Mouse (Mus musculus): ENCODE results near the gene I830077J02Rik.
"Not testable (repeated sequence)": the region's sequence is repeated elsewhere in the genome, so short reads cannot be mapped to it uniquely, and the experiment has no call there.

Gene I830077J02Rik

DNA sequence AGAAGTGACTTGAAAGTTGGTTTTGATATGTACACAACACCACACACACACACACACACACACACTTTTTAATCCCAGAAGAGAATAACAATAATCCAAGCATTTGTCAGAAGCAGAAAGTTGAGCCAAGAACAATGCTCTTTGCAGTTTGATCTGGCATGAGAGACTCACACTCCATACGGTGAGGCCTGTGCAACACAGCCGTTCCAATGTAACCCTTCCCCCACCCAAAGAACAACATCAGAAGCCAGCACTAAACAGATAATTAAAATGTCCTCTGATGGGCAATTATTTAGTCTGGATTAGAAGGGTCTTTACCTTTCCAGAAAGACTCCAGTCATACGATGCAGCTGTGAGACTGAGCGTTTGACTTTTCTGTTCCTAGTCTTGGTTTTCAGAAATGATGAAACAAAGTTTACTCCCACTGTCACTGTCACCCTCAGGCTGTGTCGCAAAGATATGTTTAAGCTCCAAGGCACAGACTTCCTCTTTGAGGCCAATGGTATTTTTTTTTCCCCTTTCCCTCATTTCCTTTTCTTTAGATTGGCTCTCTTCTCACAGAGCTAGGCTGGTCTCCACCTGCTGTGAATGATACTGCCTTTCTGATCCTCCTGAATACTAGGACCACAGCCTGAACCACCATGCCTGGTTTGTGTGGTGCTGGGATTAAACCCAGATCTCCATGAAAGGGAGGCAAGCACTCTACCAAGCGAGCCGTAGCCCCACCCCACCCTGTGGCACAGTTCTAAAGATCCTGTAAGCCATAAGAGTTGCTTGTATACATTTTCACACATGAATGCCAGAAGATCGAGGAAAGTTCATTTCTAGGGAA, at the start of gene I830077J02Rik:
I830077J02Rik (minus strand) TSS at position 425 of the 832 bp plus-strand sequence.
- no peak for DNase-seq (ENCODE audit: low spot score)

DNA sequence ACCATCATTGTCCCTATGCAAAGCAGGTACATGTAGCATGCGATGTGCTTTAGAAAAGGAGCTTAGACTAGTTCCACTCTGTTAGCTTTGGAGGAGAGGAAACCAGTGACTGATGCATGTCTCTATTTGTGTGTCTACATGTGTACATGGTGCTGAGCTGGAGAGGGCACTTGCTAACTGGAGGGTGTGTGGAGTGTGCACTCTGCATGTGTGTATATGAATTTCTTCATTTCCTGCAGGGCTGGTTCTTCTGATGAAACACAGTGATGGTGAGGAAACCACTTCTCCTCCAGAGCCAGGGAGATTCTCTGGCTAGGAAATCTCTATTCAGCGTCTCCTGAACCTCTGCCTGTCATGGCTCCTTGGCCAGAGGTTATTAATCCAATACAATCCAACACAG, 41.7 kb upstream of the I830077J02Rik start:
- DNase-seq (ENCODE audit: low spot score), result no peak

DNA sequence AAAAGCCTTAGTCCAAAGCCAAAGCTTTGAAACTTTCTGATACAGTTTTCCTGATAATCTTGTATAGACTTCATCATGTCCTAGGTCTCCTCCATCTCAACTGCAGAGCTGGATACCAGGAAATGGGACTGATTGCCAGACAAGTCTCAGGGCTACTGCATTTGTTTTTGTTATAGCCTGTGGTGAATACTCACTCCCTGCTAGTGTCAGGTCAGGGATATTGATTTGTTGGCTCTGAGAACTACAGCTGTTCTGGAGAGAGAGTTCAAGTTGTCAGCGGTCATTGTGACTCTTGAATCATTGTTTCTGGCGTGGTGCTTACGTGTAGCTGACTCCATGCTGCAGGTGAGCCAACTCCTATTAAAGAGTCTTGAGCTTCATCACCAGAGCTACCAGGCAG, 40.9 kb upstream of the I830077J02Rik start, which contains the start of gene Ovgp1:
Ovgp1 (plus strand) TSS at position 301 of the 400 bp plus-strand sequence.
- no peak for DNase-seq (ENCODE audit: low spot score)

DNA sequence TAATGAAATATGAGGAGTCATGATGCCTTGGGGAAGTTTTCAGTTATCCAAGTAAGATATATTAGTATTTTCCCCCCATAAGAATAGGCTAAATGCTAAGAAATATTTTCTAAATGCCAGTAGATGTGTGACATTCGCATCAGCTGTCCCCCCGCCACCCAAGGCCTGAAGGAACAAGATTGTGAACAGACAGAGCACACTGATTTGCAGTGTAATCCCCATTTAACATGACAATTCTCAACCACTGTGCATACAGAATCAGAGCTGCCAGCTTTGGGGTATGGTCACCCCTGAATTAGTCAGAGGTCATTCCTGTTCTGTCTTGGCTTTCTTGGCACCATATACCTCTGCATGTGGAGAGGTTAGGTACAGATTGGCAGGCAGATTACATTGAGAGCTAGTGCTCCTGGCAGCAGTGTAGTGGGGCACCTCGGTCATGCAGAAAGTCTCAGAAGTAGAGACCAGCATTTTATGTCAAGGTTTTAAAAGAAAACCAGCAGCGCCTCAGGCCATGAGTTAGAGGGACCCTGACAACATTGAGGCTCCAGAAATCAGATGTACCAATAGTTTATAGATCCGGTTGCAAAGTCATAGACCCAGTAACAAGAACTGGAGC, 39.5 kb upstream of the I830077J02Rik start:
- DNase-seq (ENCODE audit: low spot score), result no peak

DNA sequence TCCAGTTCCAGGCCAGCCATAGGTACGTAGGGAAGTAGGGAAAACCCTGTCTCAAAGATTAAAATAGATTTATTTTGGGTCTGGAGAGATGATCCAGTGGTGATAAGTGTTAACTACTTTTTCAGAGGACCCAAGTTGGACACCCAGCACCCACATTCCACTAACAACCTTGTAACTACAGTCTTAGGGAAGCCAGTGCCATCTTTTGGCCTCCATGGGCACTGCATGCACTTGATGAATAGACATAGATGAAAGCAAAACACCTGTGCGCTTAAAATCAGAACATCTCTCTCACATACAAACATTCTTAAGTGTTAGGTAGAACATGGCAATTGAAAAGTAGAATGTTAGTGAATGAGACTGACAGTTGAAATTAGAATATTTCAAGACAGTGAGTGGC, 28.2 kb upstream of the I830077J02Rik start:
- no peak for DNase-seq (ENCODE audit: low spot score)

DNA sequence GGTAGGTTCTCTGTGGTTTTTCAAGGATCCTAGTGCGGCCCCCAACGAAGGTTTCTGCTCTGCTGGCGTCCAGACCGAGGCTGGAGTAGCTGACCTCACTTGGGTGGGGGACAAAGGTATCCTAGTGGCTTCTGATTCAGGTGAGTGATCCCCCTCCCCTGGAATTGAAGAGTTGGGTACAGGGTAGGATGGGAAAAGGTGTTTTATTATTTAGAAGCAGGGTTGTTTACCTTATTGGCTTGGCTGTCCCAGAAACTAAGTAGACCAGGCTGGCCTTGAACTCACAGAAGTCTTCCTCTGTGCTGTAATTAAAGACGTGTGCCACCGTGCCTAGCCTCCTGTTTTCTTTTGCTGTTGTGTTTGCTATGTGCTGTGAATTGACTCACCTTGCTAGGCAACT, 27.5 kb upstream of the I830077J02Rik start, which contains the start of gene Atp5f1:
Atp5f1 (minus strand) TSS at position 101 of the 400 bp plus-strand sequence.
- DNase-seq (ENCODE audit: low spot score), result no peak

DNA sequence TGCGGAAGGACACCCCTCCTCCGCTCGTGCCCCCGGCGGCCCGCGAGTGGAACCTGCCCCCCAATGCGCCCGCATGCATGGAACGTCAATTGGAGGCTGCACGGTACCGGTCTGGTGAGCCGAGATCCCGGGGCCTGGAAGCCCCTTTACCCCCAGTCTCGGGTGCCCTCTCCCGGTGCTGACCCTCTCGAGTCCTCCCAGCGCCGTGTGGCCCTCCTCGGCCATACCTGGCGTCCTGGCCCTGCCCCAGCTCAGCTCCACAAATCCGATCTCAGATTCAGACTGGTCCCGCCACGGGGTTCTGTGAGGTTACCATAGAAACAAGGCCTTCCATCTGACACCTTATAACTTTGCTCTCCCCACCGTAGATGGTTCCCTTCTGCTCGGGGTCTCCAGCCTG, 27.1 kb upstream of the I830077J02Rik start:
- no peak for DNase-seq (ENCODE audit: low spot score)

DNA sequence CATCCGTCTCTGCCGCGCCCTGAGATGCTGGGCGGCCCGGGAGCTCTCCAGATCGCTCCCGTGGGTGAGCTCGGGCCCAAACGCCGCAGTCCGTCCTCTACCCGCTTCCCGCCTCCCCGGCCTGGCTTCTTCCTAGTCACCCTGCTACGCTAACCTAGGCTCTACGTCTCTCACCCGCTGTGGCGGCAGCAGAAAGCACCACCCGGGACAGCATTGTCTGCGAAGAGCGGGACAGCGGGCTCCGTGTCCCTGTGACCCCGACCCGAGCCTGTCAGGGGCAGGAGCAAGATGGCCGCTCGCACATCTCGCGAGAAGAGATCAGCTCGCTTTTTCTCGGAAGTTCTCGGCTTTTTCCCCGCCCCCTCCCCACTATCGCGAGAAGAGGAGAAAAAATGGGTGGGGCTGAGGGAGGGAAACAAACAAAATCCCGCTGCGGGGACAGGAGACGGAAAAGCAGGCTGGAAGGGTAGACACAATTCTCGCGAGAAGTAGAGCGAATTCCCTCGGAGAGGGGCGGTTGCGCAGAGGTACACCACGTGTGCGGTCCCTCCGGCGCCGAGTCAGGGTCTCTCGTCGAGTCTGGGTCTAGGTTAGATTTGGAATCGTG, 26.6 kb upstream of the I830077J02Rik start, which contains the start of gene Wdr77:
Wdr77 (plus strand) TSS at position 396 of the 607 bp plus-strand sequence.
- peak; percentile 93 for DNase-seq (ENCODE audit: low spot score)

DNA sequence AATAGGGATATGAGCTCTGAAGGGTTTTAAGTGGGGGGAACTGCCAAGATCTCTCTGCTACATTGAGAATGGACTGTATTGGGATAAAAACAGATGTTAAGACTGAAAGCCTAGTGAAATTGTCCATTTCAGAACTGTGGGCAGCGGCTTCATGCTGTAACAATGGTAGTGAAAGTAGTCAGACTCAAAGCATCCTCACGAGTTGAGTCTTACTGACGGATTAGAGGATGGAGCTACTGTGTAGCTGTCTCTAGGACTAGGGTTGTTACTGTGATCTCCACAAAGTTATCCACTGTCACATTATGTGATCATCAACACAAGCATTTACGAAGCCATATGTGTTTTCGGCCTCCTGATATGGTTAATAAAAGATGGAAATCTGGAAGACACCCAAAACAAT, 25.7 kb upstream of the I830077J02Rik start:
- no peak for DNase-seq (ENCODE audit: low spot score)

DNA sequence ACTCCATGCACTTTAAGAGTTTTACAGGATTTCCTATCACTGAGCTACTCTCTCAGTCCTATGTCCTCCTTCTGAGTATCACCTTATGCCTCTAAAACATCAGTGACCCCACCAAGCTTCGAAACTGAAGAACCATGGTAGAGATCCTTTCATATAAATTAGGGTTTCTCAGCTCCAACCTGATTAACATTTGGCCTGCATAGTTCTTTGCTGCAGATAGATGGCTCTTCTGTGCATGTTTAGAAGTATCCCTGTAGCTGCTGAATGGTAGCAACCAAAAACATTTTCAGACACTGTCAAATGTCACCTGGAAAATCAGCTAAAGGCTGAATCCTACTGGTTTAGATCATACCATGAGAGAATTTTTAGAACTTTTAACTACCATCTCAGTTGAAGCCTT, 24.8 kb upstream of the I830077J02Rik start:
- no peak for DNase-seq (ENCODE audit: low spot score)

DNA sequence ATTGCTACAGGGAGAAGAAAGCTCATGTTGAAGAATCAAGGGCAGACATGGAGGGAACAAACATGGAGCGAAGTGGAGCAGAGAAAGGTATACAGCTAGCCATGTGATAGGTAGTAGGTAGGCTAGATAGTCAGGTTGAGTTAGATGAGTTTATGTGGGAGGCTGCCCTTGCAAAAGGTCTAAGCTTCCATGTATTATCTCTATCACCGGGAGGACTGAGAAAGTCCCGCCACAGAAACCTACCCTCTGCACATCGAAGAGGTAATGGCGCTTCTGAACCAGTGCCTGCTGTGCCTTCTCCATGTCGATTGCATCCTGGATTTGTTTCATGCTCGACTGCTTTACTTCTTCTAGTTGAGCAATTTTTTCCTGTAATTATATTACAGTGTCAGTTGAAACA, 18.9 kb upstream of the I830077J02Rik start:
- DNase-seq (ENCODE audit: low spot score), result no peak

DNA sequence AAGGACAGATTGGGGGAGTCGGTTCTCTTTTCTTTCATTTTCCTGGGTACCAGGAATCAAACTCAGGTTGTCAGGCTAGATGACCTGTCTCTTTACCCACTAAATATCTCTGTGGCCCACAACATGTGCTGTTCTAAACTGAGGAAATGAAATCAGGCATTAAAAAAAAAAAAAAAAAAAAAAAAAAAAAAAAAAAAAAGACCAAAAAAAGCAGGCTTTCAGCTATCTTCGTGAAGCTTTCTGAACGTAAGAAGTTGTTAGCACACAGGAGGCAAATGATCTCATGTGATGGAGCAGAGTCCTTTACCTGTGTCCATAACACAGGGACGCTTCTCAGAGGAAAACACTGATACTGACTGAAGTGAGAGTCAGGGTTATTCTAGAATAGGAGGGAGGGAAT, 3.6 kb upstream of the I830077J02Rik start:
- no peak for DNase-seq (ENCODE audit: low spot score)

DNA sequence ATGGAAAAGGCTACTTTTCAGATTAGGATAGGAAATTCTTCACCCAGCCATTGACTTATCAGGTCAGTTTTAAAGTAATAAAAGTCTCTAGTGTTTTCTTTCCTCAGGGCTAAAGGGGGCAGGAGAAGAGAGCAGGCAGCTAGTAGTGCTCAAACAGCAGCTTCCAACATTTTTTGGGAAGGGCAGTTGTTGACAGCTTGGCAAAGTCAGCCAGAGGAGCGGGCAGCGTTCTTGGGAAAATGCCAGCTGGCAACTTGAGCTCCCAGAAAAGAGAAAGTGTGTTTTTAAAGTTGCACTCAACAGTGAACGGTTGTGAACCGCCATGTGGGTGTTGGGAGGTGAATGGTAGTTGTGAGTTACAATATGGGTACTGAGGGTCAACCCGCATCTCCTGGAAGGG, 2.6 kb upstream of the I830077J02Rik start:
- peak; percentile 31 for DNase-seq (ENCODE audit: low spot score)

DNA sequence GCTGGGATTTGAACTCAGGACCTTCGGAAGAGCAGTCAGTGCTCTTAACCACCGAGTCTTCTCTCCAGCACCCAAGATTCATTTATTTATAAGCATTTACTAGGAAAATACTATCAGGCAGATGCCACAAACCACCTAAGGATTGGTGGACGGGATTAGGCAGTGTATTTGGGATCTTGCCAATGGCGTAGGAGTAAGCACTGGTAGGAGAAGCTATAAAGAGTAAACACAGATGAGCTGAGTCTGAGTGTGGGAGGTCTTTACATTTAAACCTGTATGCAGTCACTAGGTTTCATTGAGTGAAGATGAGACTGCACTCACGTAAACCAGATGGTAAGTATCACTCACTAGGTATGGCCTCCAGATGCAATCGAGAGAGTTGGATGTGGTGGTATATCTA, 1.5 kb upstream of the I830077J02Rik start:
- no peak for DNase-seq (ENCODE audit: low spot score)

DNA sequence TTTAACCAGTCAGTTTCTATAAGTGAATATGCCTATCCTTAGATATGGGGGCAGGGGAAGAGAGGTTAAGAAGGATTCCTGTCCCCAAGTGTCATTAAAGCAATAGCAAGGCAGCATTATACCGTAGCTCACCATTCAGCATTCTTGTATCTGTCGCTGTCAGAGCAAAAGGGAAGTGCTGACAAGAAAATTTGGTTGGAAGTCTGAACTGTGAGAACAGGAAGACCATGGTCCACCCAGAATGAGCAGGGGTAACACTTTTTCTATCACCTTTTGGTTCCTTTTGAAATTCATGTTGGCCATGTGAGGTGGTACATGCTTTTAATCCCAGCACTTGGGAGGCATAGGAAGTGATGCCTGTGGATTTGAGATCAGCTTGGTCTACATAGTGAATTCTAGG, 1.4 kb downstream of the I830077J02Rik start:
- no peak for DNase-seq (ENCODE audit: low spot score)

DNA sequence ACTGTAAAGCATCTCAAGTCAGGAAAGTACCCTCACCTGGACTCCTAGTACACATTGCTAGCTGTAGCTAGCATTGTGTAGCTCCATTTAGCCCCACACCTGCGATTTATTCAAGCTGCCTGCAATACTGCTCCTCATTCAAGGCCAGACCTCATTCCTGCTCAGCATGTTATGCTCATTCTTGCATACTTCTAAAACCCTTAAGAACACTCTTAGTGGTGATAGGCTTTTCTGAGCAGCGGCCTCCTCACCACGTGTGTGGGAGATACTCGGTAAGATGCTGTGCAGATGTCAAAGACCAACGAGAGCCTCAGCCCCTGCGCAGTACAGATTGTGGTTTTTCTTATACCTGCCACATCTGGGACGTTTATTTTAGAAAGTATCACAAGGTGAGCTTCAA, 2.6 kb downstream of the I830077J02Rik start:
- DNase-seq (ENCODE audit: low spot score), result no peak

DNA sequence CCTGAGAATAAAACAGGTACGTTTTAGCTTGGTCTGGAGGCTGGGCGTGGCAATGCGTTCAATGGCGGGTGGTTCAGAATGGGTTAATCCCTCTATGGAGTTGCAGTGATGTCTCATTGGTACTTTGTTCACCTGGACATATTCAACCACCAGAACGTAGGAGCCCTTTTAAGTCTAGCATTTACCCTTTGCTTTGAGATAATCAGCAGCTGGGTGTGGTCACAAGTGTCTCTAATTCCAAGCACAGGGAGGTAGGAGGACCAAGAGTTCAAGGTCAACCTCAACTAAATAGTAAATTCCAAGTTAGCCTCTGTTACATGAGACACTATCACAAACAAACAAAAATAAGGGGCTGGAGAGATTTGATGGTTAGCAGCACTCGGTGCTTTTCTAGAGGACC, 3.7 kb downstream of the I830077J02Rik start:
- DNase-seq (ENCODE audit: low spot score), result no peak

DNA sequence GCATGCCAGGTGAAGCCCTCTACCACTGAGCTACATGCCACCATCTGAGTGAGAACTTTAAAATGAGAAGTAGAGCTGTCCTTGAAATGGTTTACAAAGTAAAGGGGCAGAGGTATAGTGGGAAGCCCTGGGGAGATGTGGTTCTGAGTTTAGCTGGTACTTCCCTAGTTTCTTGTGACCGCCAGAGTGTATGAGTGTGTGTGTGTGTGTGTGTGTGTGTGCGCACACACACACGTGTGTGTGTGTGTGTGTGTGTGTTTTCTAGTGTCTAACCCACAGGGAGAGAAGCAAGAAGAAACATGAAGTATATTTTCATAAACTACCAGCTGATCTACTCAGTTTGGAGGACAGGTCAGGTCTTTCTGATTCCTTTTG, 4.3 kb downstream of the I830077J02Rik start:
- no peak for DNase-seq (ENCODE audit: low spot score)

DNA sequence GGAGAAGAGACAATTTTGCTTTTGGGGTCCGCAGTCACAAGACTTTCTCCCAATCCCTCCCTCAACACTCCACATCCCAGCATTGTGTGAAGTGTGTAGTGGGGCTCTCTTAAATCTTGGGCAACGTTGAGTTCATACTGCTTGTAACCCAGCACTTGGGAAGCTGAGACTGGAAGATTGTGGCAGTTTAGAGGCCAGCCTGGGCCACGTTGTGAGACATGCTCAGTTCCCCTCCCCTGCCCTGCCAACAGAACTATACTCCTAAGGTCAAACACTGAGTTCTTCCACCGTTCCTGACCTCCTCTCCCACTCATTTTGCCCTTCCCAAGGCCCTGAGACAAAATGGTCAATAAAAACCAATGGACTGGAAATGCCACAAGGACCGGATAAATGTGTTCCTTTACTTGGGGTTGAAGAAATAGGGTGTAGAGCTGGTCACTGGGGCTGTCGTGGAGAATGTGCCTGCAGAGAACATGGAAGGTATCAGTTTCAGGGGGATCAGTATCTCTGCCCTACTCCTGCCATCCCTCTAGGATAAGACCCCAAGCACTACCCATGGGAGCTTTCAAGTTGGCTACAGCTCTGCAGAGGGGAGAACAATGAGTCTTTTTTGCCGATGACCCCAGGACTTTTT, 4.8 kb downstream of the I830077J02Rik start:
- DNase-seq (ENCODE audit: low spot score), result no peak

DNA sequence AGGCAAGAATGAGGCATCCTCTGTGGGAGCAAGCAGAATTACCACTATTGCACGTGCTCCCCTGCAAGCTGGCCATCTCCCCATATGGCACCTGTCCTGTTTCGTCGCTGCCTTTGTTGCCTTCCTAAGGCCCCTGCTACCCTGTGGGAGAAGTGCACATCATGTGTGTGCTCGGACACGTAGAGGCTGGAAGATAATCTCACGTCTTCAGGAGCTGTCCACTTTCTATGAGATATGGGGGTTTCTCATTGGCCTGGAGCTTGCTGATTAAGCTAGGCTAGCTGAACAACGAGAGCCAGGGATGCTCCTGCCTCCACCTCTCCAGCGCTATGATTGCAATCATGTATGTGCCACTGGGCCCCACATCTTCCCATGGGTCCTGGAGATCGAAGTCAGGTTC, 7.8 kb downstream of the I830077J02Rik start:
- DNase-seq (ENCODE audit: low spot score), result no peak

DNA sequence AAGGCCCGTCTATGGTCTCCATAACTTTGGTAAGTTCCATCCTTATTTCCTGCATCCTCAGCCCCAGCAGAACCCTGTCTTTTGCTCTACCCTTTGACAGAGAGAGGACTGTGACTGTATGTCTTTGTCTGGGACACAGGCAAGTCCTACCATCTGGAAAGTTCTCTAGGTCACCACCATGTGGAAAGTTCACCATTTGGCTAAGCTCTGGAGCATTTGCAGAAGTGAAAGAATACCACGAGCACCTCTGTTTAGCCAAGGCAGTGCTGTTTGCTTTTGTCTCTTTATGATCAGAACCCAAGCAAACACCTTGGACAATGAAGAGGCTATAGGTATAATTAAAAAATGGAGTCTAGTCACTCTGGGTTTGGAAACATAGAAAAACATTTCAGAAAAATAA, 10.5 kb downstream of the I830077J02Rik start:
- DNase-seq (ENCODE audit: low spot score), result no peak

DNA sequence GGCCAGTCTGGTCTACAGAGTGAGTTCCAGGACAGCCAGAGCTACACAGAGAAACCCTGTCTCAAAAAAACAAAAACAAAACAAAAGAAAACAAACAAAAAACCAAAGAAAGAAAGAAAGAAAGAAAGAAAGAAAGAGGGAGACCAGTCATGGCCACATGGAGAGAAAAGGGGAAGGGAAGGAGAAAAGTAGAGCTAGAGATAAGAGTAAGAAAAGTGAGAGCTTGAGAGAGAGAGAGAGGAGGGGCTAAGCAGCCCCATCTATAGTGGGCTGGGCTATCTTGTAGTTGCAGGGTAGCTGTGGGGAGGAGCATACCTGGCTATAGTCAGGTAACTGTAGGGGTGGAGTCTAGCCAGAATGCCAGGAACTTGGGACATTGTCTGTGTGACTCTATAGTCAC, 11.7 kb downstream of the I830077J02Rik start:
- DNase-seq (ENCODE audit: low spot score), result not testable (repeated sequence)

DNA sequence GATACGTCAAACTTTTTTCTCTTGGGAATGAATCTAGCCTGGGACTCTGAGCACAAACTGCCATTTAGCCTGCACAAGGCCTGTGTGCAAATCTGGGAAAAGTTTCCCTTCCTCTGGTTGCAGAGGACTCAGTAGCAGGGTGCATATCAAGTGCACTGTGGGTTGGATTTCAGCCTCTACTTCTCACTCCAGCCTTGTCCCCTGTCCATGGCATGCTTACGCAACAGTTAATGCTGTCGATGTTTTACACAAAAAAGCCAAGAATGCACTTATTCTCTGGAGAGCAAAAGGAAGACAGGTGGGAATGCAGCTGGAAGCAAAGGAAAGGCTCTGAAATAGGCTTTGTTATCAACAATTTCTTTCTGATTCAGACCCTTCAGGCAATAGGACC, 14.1 kb downstream of the I830077J02Rik start:
- no peak for DNase-seq (ENCODE audit: low spot score)
